Mouse (Mus musculus): ENCODE measurements around the gene Acot2.
A peak's percentile ranks its signal among the peaks of the same experiment; 100 is the strongest.
"Not testable (repeated sequence)": the region's sequence is repeated elsewhere in the genome, so short reads cannot be mapped to it uniquely, and the experiment has no call there.

Acot2 gene

GRCm38 (mm10) chr12:83987583-83988441, at the start of gene Acot2:
Gene Acot2 (plus strand): TSS chr12:83987861.
- DNase-seq = peak; percentile 73

- DNase-seq = not testable (repeated sequence)
These were observed 49.1 kb upstream of the Acot2 start for GRCm38 (mm10) chr12:83938592-83938991.

GRCm38 (mm10) chr12:83939332-83939731, 48.3 kb upstream of the Acot2 start:
- no peak for DNase-seq

GRCm38 (mm10) chr12:83940031-83940430, 47.6 kb upstream of the Acot2 start:
- DNase-seq = no peak

GRCm38 (mm10) chr12:83941938-83942337, 45.7 kb upstream of the Acot2 start:
- DNase-seq = no peak

GRCm38 (mm10) chr12:83947260-83947811, 40.3 kb upstream of the Acot2 start:
- no peak for DNase-seq

GRCm38 (mm10) chr12:83949043-83949442, 38.6 kb upstream of the Acot2 start:
- no peak for DNase-seq

- no peak for DNase-seq
These were observed 37.7 kb upstream of the Acot2 start for GRCm38 (mm10) chr12:83949776-83950492.

- peak; percentile 85 to 87 for DNase-seq
These were observed 37.2 kb upstream of the Acot2 start, which contains the start of gene Riox1 for GRCm38 (mm10) chr12:83950493-83950839. Gene Riox1 (plus strand): TSS chr12:83950608.

- peak; percentile 34 to 45 for DNase-seq
These were observed 36.6 kb upstream of the Acot2 start for GRCm38 (mm10) chr12:83950840-83951701.

GRCm38 (mm10) chr12:83951711-83952575, 35.7 kb upstream of the Acot2 start:
- no peak for DNase-seq

GRCm38 (mm10) chr12:83958278-83958677, 29.4 kb upstream of the Acot2 start:
- DNase-seq = no peak

GRCm38 (mm10) chr12:83965235-83965634, 22.4 kb upstream of the Acot2 start:
- DNase-seq = no peak

- no peak for DNase-seq
These were observed 15.5 kb upstream of the Acot2 start for GRCm38 (mm10) chr12:83972117-83972516.

- DNase-seq = peak; percentile 74 to 75
These were observed 8.8 kb upstream of the Acot2 start for GRCm38 (mm10) chr12:83978862-83979261.

- no peak for DNase-seq
These were observed 6.0 kb upstream of the Acot2 start for GRCm38 (mm10) chr12:83981615-83982014.

GRCm38 (mm10) chr12:83984752-83985151, 2.9 kb upstream of the Acot2 start, which contains the start of gene Heatr4:
Gene Heatr4 (minus strand): TSS chr12:83984852.
- no peak for DNase-seq

- DNase-seq = no peak
These were observed 449 bp upstream of the Acot2 start for GRCm38 (mm10) chr12:83987242-83987582.

GRCm38 (mm10) chr12:83988483-83988882, 822 bp downstream of the Acot2 start:
- DNase-seq = no peak

GRCm38 (mm10) chr12:83989378-83989777, 1.7 kb downstream of the Acot2 start:
- DNase-seq = no peak

- no peak for DNase-seq
These were observed 9.6 kb downstream of the Acot2 start for GRCm38 (mm10) chr12:83997221-83997620.
